Mouse (Mus musculus): Measurements from ENCODE around the gene Gm20671. TPM values are rescaled to one million over a fixed set of nuclear protein-coding genes. Genes with fewer than 3 reads are reported as not detected.

Gene Gm20671
- polyA plus RNA-seq, 1 experiment from 2014 or later: not detected

- Histone ChIP-seq H3K4me3 (ENCODE audit: low read depth, low read length) (no peak overlapping the region), H3K4me1 (ENCODE audit: control insufficient read depth, insufficient read depth, low read length) (no peaks in the 10 kb centered on the region), H3K27ac (ENCODE audit: low read depth, low read length) (no peak overlapping the region), H3K4me2 (no peak overlapping the region), H3K9ac (ENCODE audit: low read depth, low read length) (no peak overlapping the region), H3K27me3 (ENCODE audit: control insufficient read depth, insufficient read depth, low read length) (no peaks in the 10 kb centered on the region), H3K36me3 (ENCODE audit: control insufficient read depth, insufficient read depth, low read length) (no peaks in the 10 kb centered on the region), H3K9me3 (replicated peaks; ENCODE audit: control insufficient read depth, low read length) (no peaks in the 10 kb centered on the region)
- ATAC-seq (replicated peaks; ENCODE audit: insufficient number of reproducible peaks, low FRiP score, low TSS enrichment): no peak
- WGBS (ENCODE audit: insufficient replicate concordance): 46% methylated on average over 2 of the region's 2 CpGs
These were observed 133.5 kb downstream of the Gm20671 start for GRCm38 (mm10) chr5:32693411-32693810.

Other genes starting within 250 kb of the Gm20671 start
- 26.2 and 27.4 TPM in 2 replicates for gene Yes1, start 215.9 kb downstream of the Gm20671 start, polyA plus RNA-seq (2014; fragmentation: Nextera tagmentation; extraction: Ambion mirVana)
- gene Pisd, start 41.5 kb downstream of the Gm20671 start, polyA plus RNA-seq (2014; fragmentation: Nextera tagmentation; extraction: Ambion mirVana): 45.5 and 53.1 TPM in 2 replicates
- 9.0 and 11.5 TPM in 2 replicates for gene Prr14l, start 27.1 kb upstream of the Gm20671 start, polyA plus RNA-seq (2014; fragmentation: Nextera tagmentation; extraction: Ambion mirVana)
- gene Depdc5, start 36.6 kb upstream of the Gm20671 start, polyA plus RNA-seq (2014; fragmentation: Nextera tagmentation; extraction: Ambion mirVana): 18.2 and 20.8 TPM in 2 replicates
- 449 and 491 TPM in 2 replicates for gene Ywhah, start 191.7 kb upstream of the Gm20671 start, polyA plus RNA-seq (2014; fragmentation: Nextera tagmentation; extraction: Ambion mirVana)